Mouse (Mus musculus) neural tube, embryonic 11.5 days (tissue): ENCODE measurements around the gene Dnah17. TPM values are rescaled to one million over a fixed set of nuclear protein-coding genes. Genes with fewer than 3 reads are reported as not detected.
A peak's percentile ranks its signal among the peaks of the same experiment; 100 is the strongest.

Source experiments
- ATAC-seq: fragments of 200-750 bp; cut with Nextera tagmentation; 2 replicates; pipeline ENCODE4 v1.8.0; 2017; ENCODE audit warnings: moderate number of reproducible peaks, mild to moderate bottlenecking, moderate TSS enrichment, moderate library complexity; ENCODE audit not compliant: insufficient read depth, low FRiP score, low TSS enrichment
- DNase-seq: peaks from one replicate; pipeline ENCODE4 v3.0.0-alpha.2; 2015; ENCODE audit warnings: low spot score
- H3K27ac ChIP-seq: fragments of 300-500 bp; sonication (generic); 2 replicates; pipeline ENCODE4 v1.5.1; 2014; ENCODE audit warnings: low read depth, mild to moderate bottlenecking, low read length
- H3K27me3 ChIP-seq: fragments of 300-500 bp; sonication (generic); 2 replicates; pipeline ENCODE4 v1.6.1; 2014; ENCODE audit warnings: mild to moderate bottlenecking, low read length, mixed read lengths; ENCODE audit not compliant: control insufficient read depth, insufficient read depth
- H3K36me3 ChIP-seq: fragments of 300-500 bp; sonication (generic); 2 replicates; pipeline ENCODE4 v1.6.1; 2014; ENCODE audit warnings: mild to moderate bottlenecking, low read length, moderate library complexity, mixed read lengths; ENCODE audit not compliant: control insufficient read depth, insufficient read depth
- H3K4me1 ChIP-seq: fragments of 300-500 bp; sonication (generic); 2 replicates; pipeline ENCODE4 v1.6.1; 2014; ENCODE audit warnings: low read length, mixed read lengths; ENCODE audit not compliant: control insufficient read depth, insufficient read depth
- H3K4me2 ChIP-seq: fragments of 300-500 bp; sonication (generic); 2 replicates; pipeline ENCODE4 v1.6.1; 2014; ENCODE audit warnings: low read depth, mild to moderate bottlenecking, moderate library complexity
- H3K4me3 ChIP-seq: fragments of 300-500 bp; sonication (generic); 2 replicates; pipeline ENCODE4 v1.5.1; 2014; ENCODE audit warnings: low read depth, low read length
- H3K9ac ChIP-seq: fragments of 300-500 bp; sonication (generic); 2 replicates; pipeline ENCODE4 v1.6.1; 2014; ENCODE audit warnings: mild to moderate bottlenecking, low read length
- H3K9me3 ChIP-seq: fragments of 300-500 bp; sonication (generic); 2 replicates; pipeline ENCODE4 v1.6.1; 2016; ENCODE audit warnings: low read length; ENCODE audit not compliant: control insufficient read depth
- WGBS: fragments of 180-500 bp; shearing (Covaris S2); extraction: QIAGEN DNeasy Blood & Tissue Kit; methylation state at CpG from one replicate; pipeline ENCODE4 v1.1.7; 2014; 5-methylcytosine and 5-hydroxymethylcytosine counted together
- polyA plus RNA-seq: library from polyadenylated mRNA; unstranded; fragments of >200 nt; fragmentation: Nextera tagmentation; extraction: Ambion mirVana; gene quantifications from 2 replicates; pipeline ENCODE4 v1.2.1, GENCODE M21; 2014

Dnah17 gene
- polyA plus RNA-seq, 1 experiment from 2014 or later = 0.13 TPM

DNA sequence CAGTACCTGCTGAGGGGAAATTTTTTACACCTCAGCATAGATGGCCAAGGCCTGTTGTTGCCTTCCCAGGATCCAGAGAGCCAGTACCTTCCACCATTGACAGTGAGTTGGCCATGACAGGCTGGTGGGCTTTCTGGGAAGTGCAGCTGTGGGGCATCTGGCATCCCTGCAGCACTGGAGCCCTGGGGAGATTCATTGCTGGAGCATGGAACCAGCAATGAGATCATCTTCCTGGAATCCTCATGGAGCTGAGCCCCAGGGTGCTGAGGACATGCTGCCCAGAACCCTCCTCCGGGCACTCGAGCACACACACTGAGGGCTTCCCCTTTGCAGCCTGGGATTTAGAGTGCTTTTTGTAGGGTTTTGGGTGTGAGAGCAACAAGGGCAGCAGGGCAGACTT, 135.2 kb downstream of the Dnah17 start:
- no peak for DNase-seq
- no peak overlapping the region for H3K4me2 ChIP-seq
- no peak for ATAC-seq
- no peak overlapping the region for H3K27ac ChIP-seq
- no peaks in the 10 kb centered on the region; the same call in 1 of the 2 replicates for H3K4me1 ChIP-seq
- H3K36me3 ChIP-seq = no peaks in the 10 kb centered on the region
- H3K4me3 ChIP-seq = no peak overlapping the region
- no peaks in the 10 kb centered on the region for H3K9me3 ChIP-seq
- H3K9ac ChIP-seq = no peak overlapping the region; the same call in 1 of the 2 replicates
- WGBS = 63% methylated on average over 2 of the region's 2 CpGs
- H3K27me3 ChIP-seq = no peaks in the 10 kb centered on the region

DNA sequence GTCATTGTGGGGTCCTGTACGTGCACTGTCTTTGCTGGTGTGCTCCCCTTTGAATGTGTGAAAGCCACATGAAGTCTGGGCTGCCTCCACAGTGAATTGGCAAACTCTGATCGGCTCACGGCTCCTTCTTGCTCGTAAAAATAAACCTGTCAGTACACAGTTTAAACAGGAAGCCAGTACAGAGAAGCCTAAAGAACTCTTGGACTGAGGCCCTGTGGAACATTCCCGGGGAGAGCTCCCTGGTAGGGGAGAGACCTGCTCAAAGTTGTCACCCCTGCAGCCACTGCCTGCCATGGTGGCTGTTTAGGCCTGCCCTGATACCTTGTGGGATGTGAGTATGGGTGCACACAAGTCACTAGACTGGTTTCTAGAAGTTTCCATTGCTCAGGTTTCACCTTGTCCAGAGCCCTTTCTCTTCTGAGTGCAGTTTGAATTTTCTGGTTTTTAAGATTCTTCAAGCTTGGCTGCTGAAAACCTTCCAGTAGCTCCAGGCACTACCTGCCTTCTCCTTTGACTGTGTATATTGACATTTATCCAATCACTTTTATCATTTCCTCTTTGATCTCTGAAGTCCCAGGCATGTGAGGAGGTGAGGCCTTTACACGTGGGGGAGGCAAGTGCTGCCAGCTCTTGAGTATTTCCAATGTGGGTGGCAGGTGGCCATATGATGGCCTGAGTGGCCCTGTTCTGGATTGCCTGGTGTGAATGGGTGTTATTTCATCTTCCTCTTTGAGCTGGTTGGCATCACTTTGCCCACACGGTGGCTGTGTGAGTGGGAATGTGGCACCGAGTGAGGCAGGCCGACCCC, 136.0 kb downstream of the Dnah17 start:
- Histone ChIP-seq H3K4me3 (no peak overlapping the region), H3K27ac (no peak overlapping the region), H3K36me3 (no peaks in the 10 kb centered on the region), H3K9ac (no peak overlapping the region), H3K9me3 (no peaks in the 10 kb centered on the region), H3K4me1 (peaks cover 3% of the 10 kb centered on the region; the same call in 1 of the 2 replicates), H3K27me3 (no peaks in the 10 kb centered on the region), H3K4me2 (no peak overlapping the region)
- WGBS = 66% methylated on average over 9 of the region's 9 CpGs
- ATAC-seq (no peak), DNase-seq (no peak)

DNA sequence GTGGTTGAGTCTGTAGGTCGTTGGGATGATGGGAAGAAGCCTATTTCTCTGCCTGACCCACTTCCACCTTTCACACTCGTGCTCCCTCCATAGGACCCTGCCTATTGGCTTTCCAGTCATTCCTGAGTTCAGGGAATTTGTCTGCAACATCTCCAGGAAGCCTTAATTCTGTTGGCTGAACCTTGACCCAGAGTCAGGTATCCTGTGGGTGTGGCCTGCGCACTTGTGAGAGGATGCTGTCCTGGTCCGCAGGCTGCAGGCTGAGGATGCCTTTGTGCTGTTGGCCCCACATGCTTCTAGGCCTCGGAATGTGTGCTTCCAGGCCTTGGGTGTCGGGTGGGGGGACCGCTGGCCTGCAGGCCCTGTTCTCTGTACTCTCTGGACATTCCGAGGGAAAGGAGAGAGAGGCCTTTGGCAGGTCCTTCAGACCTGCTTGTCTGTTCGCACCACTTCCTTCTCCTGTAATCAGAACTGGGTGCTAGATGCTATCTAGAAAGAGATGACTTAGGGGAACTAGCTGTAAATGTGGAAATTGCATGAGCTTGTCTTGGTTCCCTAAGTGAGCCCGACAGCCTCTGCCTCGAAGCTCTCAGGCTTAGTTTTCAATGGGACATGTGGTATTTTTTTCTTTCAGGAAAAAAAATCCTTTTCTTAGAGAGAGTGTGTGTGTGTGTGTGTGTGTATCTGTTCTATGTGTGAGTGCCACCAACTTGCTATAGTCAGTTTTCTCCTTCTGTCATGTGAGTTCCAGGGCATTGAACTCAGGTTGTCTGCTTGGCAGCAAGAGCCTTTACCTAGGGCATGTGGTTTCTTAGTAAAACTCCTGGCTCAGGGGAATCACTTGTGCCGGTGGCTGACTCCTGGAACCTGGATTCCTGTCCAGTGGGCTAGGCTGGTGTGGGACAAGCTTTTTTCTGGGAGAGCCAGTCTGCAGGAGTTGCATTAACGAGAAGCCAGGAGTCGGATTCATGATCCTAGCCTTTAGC, 137.0 kb downstream of the Dnah17 start:
- peaks cover 4% of the 10 kb centered on the region; the same call in 1 of the 2 replicates for H3K4me1 ChIP-seq
- 81% methylated on average over 14 of the region's 14 CpGs for WGBS
- no peak for DNase-seq
- no peak overlapping the region for H3K4me3 ChIP-seq
- no peak overlapping the region for H3K9ac ChIP-seq
- H3K27ac ChIP-seq = no peak overlapping the region
- no peaks in the 10 kb centered on the region for H3K27me3 ChIP-seq
- no peaks in the 10 kb centered on the region for H3K9me3 ChIP-seq
- no peaks in the 10 kb centered on the region for H3K36me3 ChIP-seq
- ATAC-seq = no peak
- H3K4me2 ChIP-seq = no peak overlapping the region

DNA sequence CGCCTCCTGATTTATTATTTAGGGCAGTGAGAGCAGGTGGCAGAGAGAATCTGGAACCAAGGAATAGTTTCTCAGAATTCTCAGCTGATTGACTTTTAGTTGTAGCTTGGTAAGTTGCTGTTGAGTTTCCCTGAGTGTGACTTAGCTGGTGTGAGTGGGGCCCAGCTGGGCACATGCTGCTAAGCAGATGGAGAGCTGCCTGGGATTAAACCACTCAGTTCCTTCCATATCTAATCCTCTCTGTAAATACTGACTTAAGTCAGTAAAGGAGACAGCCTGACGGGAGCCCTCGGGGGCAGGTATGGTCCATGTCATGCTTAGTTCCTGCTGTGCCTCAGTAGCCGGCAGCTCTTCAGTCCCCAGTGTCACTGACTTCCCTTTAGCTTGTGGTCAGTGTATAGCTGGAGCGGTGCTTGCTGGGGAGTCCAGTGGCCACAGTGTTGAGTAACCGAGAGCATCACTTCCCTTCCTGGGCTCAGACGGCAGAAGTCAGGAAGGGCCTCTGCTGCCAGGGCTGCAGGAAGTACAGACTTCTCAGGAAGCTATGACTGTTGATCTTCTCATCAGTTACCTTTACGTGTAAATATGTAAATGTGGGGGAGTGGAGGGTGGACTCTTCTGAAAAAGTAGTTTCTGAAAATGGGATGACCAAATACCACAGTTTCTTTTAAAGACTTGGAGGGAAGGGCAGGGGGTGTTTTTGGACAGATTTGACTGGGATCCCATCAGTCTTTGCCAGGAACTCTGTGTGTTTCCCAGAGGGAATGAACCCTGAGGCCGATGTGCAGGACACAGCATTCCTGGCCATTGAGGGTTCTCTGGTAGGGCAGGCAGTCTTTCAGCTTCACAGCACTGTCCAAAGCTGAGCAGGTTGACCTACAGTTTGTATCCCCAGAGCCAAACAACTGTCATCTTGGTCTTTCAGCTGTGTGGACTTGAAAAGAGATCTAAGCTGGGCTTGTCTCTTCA, 138.6 kb downstream of the Dnah17 start:
- H3K9me3 ChIP-seq = no peaks in the 10 kb centered on the region
- H3K27ac ChIP-seq = 0 out of 2 replicates have a peak overlapping the region, but pooled peaks have one; percentile 10
- H3K27me3 ChIP-seq = no peaks in the 10 kb centered on the region
- no peaks in the 10 kb centered on the region for H3K36me3 ChIP-seq
- no peak overlapping the region for H3K4me2 ChIP-seq
- WGBS = 78% methylated on average over 9 of the region's 9 CpGs
- no peak overlapping the region for H3K4me3 ChIP-seq
- no peak for ATAC-seq
- peaks cover 14% of the 10 kb centered on the region for H3K4me1 ChIP-seq
- no peak for DNase-seq
- no peak overlapping the region for H3K9ac ChIP-seq

DNA sequence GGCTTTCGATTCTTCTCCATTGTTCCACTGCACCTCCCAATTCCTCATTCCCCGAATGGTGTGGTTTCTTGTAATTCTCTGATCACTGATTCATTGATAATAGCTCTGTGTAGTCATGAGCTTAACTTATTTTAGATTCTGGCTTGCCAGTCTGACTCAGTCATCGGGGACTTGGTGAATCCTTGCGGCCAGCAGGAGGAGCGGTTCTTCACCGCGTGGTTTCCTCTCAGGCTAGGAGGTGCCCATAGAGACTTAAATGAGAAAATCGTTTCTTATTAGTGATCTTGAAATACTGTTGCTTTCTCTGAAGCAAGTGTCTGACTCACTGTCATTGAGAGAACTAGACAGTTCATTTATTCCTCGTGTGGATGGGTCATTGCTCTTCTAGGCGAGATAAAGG, 140.5 kb downstream of the Dnah17 start:
- H3K9ac ChIP-seq = no peak overlapping the region
- no peaks in the 10 kb centered on the region for H3K27me3 ChIP-seq
- no peak overlapping the region for H3K4me3 ChIP-seq
- H3K4me2 ChIP-seq = peak overlapping the region; percentile 2; the same call in 1 of the 2 replicates
- 58% methylated on average over 10 of the region's 10 CpGs for WGBS
- no peak overlapping the region for H3K27ac ChIP-seq
- peaks cover 18% of the 10 kb centered on the region for H3K4me1 ChIP-seq
- DNase-seq (no peak), ATAC-seq (no peak)
- no peaks in the 10 kb centered on the region for H3K9me3 ChIP-seq
- no peaks in the 10 kb centered on the region for H3K36me3 ChIP-seq

DNA sequence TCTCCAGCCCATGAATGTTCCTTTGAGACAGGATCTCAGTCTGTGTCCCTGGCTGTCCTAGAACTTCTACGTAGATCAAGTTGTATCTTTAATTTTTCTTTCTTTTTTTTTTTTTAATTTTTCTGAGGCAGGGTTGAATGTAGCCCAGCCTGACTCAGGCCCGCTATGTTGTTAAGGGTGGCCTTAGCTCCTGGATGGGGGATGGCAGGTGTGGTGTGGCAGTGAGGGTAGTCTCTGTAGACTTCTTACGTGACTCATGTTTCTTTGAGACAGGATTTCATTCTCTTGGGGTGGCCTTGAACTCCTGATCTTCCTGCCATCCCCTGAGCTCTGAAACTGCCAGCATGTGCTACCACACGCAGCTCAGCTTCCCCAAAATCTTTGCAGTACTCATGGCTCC, 141.2 kb downstream of the Dnah17 start:
- Histone ChIP-seq H3K4me3 (no peak overlapping the region), H3K4me1 (peaks cover 18% of the 10 kb centered on the region), H3K9ac (no peak overlapping the region), H3K4me2 (no peak overlapping the region), H3K9me3 (no peaks in the 10 kb centered on the region), H3K27ac (no peak overlapping the region), H3K36me3 (no peaks in the 10 kb centered on the region), H3K27me3 (no peaks in the 10 kb centered on the region)
- DNase-seq = no peak
- 87% methylated on average over 4 of the region's 4 CpGs for WGBS
- no peak for ATAC-seq

DNA sequence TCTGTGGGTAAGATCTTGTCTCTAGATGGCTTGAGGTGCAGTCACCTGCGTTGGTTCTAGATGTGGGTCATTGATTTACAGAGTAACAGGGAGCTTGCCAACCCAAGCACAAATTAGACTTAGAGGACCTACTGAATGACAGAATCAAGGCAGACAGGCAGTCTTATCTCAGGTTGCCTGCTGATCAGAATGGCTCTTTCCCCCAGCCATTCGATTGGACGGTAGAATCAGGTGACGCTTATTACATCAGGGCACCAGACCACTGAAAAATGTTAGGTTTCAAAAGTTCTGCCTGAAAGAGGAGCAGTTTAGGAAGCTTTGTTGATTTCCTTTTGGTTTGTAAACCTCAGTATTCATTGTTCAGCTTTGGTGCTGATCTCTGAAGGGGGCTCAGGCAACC, 142.5 kb downstream of the Dnah17 start:
- ATAC-seq (no peak), DNase-seq (no peak)
- Histone ChIP-seq H3K36me3 (no peaks in the 10 kb centered on the region), H3K4me2 (peak overlapping the region; percentile 77), H3K27me3 (no peaks in the 10 kb centered on the region), H3K9me3 (no peaks in the 10 kb centered on the region), H3K27ac (no peak overlapping the region), H3K4me3 (peak overlapping the region; percentile 96), H3K4me1 (peaks cover 18% of the 10 kb centered on the region), H3K9ac (no peak overlapping the region)
- 65% methylated on average over 4 of the region's 4 CpGs for WGBS

DNA sequence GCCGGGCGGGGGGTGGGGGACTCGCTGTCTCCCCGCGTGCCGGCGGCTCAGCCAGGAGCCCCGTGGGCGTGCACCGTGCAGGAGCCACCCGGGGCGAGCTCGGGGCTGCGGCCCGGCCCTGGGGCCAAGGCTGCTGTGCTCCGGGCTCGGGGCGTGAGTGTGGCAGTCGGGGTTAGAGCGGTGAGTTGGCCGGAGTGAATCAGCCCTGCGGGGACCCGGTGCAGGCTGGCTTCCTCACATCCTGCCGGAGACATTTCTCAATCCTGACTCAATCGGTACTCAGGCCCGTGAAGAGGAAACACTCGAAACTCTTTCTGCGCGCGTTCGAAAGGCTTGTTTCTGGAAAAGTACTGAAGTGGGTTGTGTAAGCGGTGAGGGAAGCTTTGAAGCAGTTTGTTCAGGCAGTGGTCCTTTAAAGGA, 143.4 kb downstream of the Dnah17 start:
- Histone ChIP-seq H3K36me3 (no peaks in the 10 kb centered on the region), H3K27ac (peak overlapping the region; percentile 40; the same call in 1 of the 2 replicates), H3K9me3 (no peaks in the 10 kb centered on the region), H3K4me2 (peak overlapping the region; percentile 77), H3K27me3 (no peaks in the 10 kb centered on the region), H3K4me1 (peaks cover 18% of the 10 kb centered on the region), H3K4me3 (peak overlapping the region; percentile 96), H3K9ac (peak overlapping the region; percentile 93)
- DNase-seq (no peak), ATAC-seq (peak; percentile 45)
- under 1% methylated on average over 32 of the region's 32 CpGs for WGBS
